Mouse (Mus musculus) ES-Bruce4 (cell line): Measurements from ENCODE around the gene Ulk2.

Experiments used
- CTCF ChIP-seq: IDR thresholded peaks from one replicate; pipeline ENCODE4 v1.8.1; 2011; ENCODE audit warnings: low read depth, low read length
- POLR2A ChIP-seq: IDR thresholded peaks from one replicate; pipeline ENCODE4 v1.8.1; 2011; ENCODE audit warnings: low read length; ENCODE audit not compliant: insufficient read depth

DNA sequence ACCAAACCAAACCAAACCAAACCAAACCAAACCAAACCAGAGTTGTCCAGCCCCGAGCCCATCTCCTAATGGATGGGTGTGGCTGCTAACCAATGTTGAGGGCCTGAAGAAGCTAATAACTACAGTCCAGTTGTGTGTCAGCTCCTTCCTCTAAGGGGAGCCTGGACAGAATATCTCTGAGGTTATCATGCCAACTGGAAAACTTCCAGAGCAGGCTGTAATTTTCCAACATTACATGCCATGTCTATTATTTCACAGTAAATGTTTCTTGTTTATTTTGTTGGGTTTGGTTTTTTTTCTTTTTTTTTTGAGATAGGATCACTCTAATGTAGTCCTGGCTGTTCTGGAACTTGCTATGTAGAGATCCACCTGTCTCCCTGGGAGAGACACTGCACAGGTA lies 4.4 kb upstream of the Ulk2 start:
- TF ChIP-seq CTCF (no peak), POLR2A (no peak)
